Mouse (Mus musculus): ENCODE measurements around the gene Klrg1. TPM values are rescaled to one million over a fixed set of nuclear protein-coding genes. Genes with fewer than 3 reads are reported as not detected.

The Klrg1 gene
- polyA plus RNA-seq, 1 experiment from 2014 or later, result not detected

DNA sequence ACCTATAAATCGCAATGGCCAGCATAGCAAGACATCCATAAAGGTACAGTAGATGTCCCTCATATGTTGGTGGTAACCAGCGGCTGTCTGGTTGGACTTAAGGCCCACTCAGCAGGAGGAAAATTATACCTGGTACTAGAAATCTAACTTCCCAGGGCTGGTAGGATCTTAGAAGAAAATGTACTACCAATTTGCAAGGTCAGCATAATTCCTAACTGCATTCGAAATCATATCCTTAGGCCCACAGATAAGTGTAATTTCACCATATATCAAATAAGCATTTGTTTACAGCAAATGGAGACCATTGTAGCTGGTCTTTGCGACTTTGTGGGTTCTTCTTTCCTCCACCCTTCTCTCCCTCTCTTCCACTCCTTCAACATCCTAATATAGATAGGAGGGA is 24.0 kb upstream of the Klrg1 start:
- no peak overlapping the region for H3K4me2 ChIP-seq (ENCODE audit: low read depth, low read length)
- no peak overlapping the region for H3K4me3 ChIP-seq (ENCODE audit: low read depth, low read length)
- H3K36me3 ChIP-seq (replicated peaks; ENCODE audit: control insufficient read depth, insufficient read depth, low read depth, low read length), result no peaks in the 10 kb centered on the region
- no peak overlapping the region for H3K9ac ChIP-seq (replicated peaks; ENCODE audit: low read length)
- ATAC-seq (replicated peaks; ENCODE audit: insufficient number of reproducible peaks, low FRiP score, low TSS enrichment, low read depth) (no peak), DNase-seq (ENCODE audit: low spot score) (no peak)
- H3K27me3 ChIP-seq (ENCODE audit: control insufficient read depth, insufficient read depth, low read length), result no peaks in the 10 kb centered on the region
- 85% methylated on average over 4 of the region's 4 CpGs for WGBS
- H3K27ac ChIP-seq (replicated peaks; ENCODE audit: low read depth, low read length), result no peak overlapping the region
- H3K4me1 ChIP-seq (ENCODE audit: control insufficient read depth, insufficient read depth, low read length), result peaks cover 2% of the 10 kb centered on the region; the same call in 1 of the 2 replicates
- no peaks in the 10 kb centered on the region for H3K9me3 ChIP-seq (replicated peaks; ENCODE audit: control insufficient read depth, low read length)

DNA sequence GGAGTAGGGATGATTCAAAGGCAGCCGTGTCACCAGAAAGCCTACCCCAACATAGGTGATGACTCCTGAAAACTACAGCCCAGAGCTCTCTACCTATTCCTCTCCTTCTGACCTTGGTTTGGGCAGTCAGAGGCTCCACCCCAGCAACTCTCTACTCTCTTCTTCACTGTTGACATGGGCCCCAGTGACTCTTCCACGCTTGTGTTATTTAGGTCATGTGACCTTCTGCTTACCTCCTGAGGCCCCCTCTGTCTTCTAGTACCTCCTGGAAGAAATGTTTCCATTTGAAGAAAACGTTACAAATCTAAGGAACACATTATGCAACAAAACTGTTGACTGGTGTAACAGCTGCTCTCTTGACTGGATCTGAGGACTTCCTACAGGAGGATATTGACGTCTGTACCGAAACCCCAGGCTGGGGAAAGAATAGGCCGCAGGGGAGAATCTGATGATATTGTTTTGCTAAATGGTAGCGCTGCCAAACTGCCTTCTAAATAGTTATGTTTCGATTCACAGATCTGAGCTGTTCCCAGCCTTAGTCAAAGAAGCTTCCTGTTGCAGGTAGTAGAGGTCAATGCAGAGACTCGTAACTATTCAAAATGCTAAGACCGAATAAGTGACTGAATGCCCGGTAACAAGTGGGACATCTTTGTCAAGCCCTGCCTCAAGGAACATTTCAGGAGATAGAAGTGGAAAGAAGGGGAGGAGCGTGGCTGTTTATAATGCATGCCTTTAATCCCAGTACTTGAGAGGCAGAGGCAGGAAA is 22.3 kb upstream of the Klrg1 start:
- H3K27ac ChIP-seq (replicated peaks; ENCODE audit: low read depth, low read length), result no peak overlapping the region
- no peaks in the 10 kb centered on the region for H3K9me3 ChIP-seq (replicated peaks; ENCODE audit: control insufficient read depth, low read length)
- ATAC-seq (replicated peaks; ENCODE audit: insufficient number of reproducible peaks, low FRiP score, low TSS enrichment, low read depth) (no peak), DNase-seq (ENCODE audit: low spot score) (no peak)
- H3K27me3 ChIP-seq (ENCODE audit: control insufficient read depth, insufficient read depth, low read length), result no peaks in the 10 kb centered on the region
- H3K4me1 ChIP-seq (ENCODE audit: control insufficient read depth, insufficient read depth, low read length), result 0 out of 2 replicates have a peak, but pooled peaks cover 2% of the 10 kb centered on the region
- H3K9ac ChIP-seq (replicated peaks; ENCODE audit: low read length), result no peak overlapping the region
- 82% methylated on average over 12 of the region's 12 CpGs for WGBS
- no peak overlapping the region for H3K4me2 ChIP-seq (ENCODE audit: low read depth, low read length)
- no peaks in the 10 kb centered on the region for H3K36me3 ChIP-seq (replicated peaks; ENCODE audit: control insufficient read depth, insufficient read depth, low read depth, low read length)
- H3K4me3 ChIP-seq (ENCODE audit: low read depth, low read length), result no peak overlapping the region

DNA sequence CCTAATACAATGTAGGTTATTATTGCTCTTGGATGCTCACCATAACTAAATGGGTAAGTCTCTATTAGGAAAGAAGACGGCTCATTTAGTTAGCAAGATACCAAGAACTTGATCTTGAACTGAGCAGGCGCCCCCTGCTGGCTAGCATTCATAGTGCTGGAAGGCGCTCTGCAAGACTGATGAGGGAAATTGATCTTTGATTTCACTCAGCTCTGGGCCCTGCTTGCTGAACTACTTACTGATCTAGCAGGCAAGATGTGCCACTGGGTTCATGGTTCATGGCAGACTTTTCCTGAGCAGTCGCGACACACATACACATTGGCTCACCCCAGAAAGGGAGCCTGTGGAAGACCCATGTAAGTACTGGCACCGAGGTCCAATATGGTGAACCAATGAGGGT is 21.7 kb upstream of the Klrg1 start:
- no peaks in the 10 kb centered on the region for H3K36me3 ChIP-seq (replicated peaks; ENCODE audit: control insufficient read depth, insufficient read depth, low read depth, low read length)
- WGBS, result 35% methylated on average over 6 of the region's 6 CpGs
- no peak overlapping the region for H3K27ac ChIP-seq (replicated peaks; ENCODE audit: low read depth, low read length)
- no peak overlapping the region for H3K9ac ChIP-seq (replicated peaks; ENCODE audit: low read length)
- DNase-seq (ENCODE audit: low spot score), result peak; percentile 84
- H3K4me3 ChIP-seq (ENCODE audit: low read depth, low read length), result no peak overlapping the region
- no peaks in the 10 kb centered on the region for H3K27me3 ChIP-seq (ENCODE audit: control insufficient read depth, insufficient read depth, low read length)
- H3K9me3 ChIP-seq (replicated peaks; ENCODE audit: control insufficient read depth, low read length), result no peaks in the 10 kb centered on the region
- no peak for ATAC-seq (replicated peaks; ENCODE audit: insufficient number of reproducible peaks, low FRiP score, low TSS enrichment, low read depth)
- H3K4me2 ChIP-seq (ENCODE audit: low read depth, low read length), result no peak overlapping the region
- no peaks in the 10 kb centered on the region; the same call in 1 of the 2 replicates for H3K4me1 ChIP-seq (ENCODE audit: control insufficient read depth, insufficient read depth, low read length)

GRCm38 (mm10) chr6:122303526-122303925 is 20.8 kb upstream of the Klrg1 start:
- H3K9me3 ChIP-seq (replicated peaks; ENCODE audit: control insufficient read depth, low read length), result no peaks in the 10 kb centered on the region
- H3K4me1 ChIP-seq (ENCODE audit: control insufficient read depth, insufficient read depth, low read length), result no peaks in the 10 kb centered on the region; the same call in 1 of the 2 replicates
- no peak overlapping the region for H3K27ac ChIP-seq (replicated peaks; ENCODE audit: low read depth, low read length)
- no peaks in the 10 kb centered on the region for H3K36me3 ChIP-seq (replicated peaks; ENCODE audit: control insufficient read depth, insufficient read depth, low read depth, low read length)
- H3K4me3 ChIP-seq (ENCODE audit: low read depth, low read length), result no peak overlapping the region
- ATAC-seq (replicated peaks; ENCODE audit: insufficient number of reproducible peaks, low FRiP score, low TSS enrichment, low read depth) (no peak), DNase-seq (ENCODE audit: low spot score) (no peak)
- WGBS, result 81% methylated on average over 9 of the region's 9 CpGs
- no peak overlapping the region for H3K9ac ChIP-seq (replicated peaks; ENCODE audit: low read length)
- no peak overlapping the region for H3K4me2 ChIP-seq (ENCODE audit: low read depth, low read length)
- no peaks in the 10 kb centered on the region for H3K27me3 ChIP-seq (ENCODE audit: control insufficient read depth, insufficient read depth, low read length)

DNA sequence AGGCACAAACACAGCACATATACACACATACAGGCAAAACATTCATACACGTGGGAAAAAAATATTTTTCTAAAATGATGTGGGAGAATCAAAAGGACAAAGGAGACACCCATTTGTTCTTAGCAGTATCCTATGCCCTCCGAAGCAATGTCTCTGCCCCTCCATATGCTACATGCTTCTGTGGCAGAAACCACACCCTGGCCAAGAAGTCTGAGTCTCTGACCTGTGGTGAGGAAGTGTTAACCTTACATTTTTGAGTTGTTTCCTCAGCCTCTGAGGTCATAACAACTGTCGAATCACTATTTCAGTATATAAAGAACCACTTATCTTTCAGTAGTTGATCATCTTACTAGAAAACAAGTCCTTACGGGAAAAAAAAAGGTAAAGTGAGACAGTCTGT is 20.0 kb upstream of the Klrg1 start:
- Histone ChIP-seq H3K27me3 (ENCODE audit: control insufficient read depth, insufficient read depth, low read length) (no peaks in the 10 kb centered on the region), H3K4me2 (ENCODE audit: low read depth, low read length) (no peak overlapping the region), H3K4me1 (ENCODE audit: control insufficient read depth, insufficient read depth, low read length) (no peaks in the 10 kb centered on the region; the same call in 1 of the 2 replicates), H3K4me3 (ENCODE audit: low read depth, low read length) (no peak overlapping the region), H3K9ac (replicated peaks; ENCODE audit: low read length) (no peak overlapping the region), H3K36me3 (replicated peaks; ENCODE audit: control insufficient read depth, insufficient read depth, low read depth, low read length) (no peaks in the 10 kb centered on the region), H3K9me3 (replicated peaks; ENCODE audit: control insufficient read depth, low read length) (no peaks in the 10 kb centered on the region), H3K27ac (replicated peaks; ENCODE audit: low read depth, low read length) (no peak overlapping the region)
- no peak for DNase-seq (ENCODE audit: low spot score)
- no peak for ATAC-seq (replicated peaks; ENCODE audit: insufficient number of reproducible peaks, low FRiP score, low TSS enrichment, low read depth)
- 84% methylated on average over 4 of the region's 4 CpGs for WGBS

GRCm38 (mm10) chr6:122302121-122302520 is 19.4 kb upstream of the Klrg1 start:
- Histone ChIP-seq H3K4me2 (ENCODE audit: low read depth, low read length) (no peak overlapping the region), H3K9me3 (replicated peaks; ENCODE audit: control insufficient read depth, low read length) (no peaks in the 10 kb centered on the region), H3K27me3 (ENCODE audit: control insufficient read depth, insufficient read depth, low read length) (no peaks in the 10 kb centered on the region), H3K27ac (replicated peaks; ENCODE audit: low read depth, low read length) (no peak overlapping the region), H3K36me3 (replicated peaks; ENCODE audit: control insufficient read depth, insufficient read depth, low read depth, low read length) (no peaks in the 10 kb centered on the region), H3K4me1 (ENCODE audit: control insufficient read depth, insufficient read depth, low read length) (no peaks in the 10 kb centered on the region; the same call in 1 of the 2 replicates), H3K9ac (replicated peaks; ENCODE audit: low read length) (no peak overlapping the region), H3K4me3 (ENCODE audit: low read depth, low read length) (no peak overlapping the region)
- ATAC-seq (replicated peaks; ENCODE audit: insufficient number of reproducible peaks, low FRiP score, low TSS enrichment, low read depth), result no peak
- DNase-seq (ENCODE audit: low spot score), result no peak
- 65% methylated on average over 1 of the region's 1 CpGs for WGBS

- no peak overlapping the region for H3K4me2 ChIP-seq (ENCODE audit: low read depth, low read length)
- H3K36me3 ChIP-seq (replicated peaks; ENCODE audit: control insufficient read depth, insufficient read depth, low read depth, low read length), result no peaks in the 10 kb centered on the region
- 62% methylated on average over 3 of the region's 3 CpGs for WGBS
- H3K4me3 ChIP-seq (ENCODE audit: low read depth, low read length), result no peak overlapping the region
- no peak for ATAC-seq (replicated peaks; ENCODE audit: insufficient number of reproducible peaks, low FRiP score, low TSS enrichment, low read depth)
- H3K4me1 ChIP-seq (ENCODE audit: control insufficient read depth, insufficient read depth, low read length), result no peaks in the 10 kb centered on the region; the same call in 1 of the 2 replicates
- H3K27ac ChIP-seq (replicated peaks; ENCODE audit: low read depth, low read length), result no peak overlapping the region
- no peaks in the 10 kb centered on the region for H3K9me3 ChIP-seq (replicated peaks; ENCODE audit: control insufficient read depth, low read length)
- DNase-seq (ENCODE audit: low spot score), result no peak
- H3K27me3 ChIP-seq (ENCODE audit: control insufficient read depth, insufficient read depth, low read length), result no peaks in the 10 kb centered on the region
- H3K9ac ChIP-seq (replicated peaks; ENCODE audit: low read length), result no peak overlapping the region
Measured at GRCm38 (mm10) chr6:122299621-122300133, 17.0 kb upstream of the Klrg1 start.

GRCm38 (mm10) chr6:122298223-122298609 is 15.5 kb upstream of the Klrg1 start:
- no peak overlapping the region for H3K4me3 ChIP-seq (ENCODE audit: low read depth, low read length)
- no peaks in the 10 kb centered on the region for H3K9me3 ChIP-seq (replicated peaks; ENCODE audit: control insufficient read depth, low read length)
- no peaks in the 10 kb centered on the region; the same call in 1 of the 2 replicates for H3K4me1 ChIP-seq (ENCODE audit: control insufficient read depth, insufficient read depth, low read length)
- H3K9ac ChIP-seq (replicated peaks; ENCODE audit: low read length), result no peak overlapping the region
- ATAC-seq (replicated peaks; ENCODE audit: insufficient number of reproducible peaks, low FRiP score, low TSS enrichment, low read depth), result no peak
- no peak overlapping the region for H3K27ac ChIP-seq (replicated peaks; ENCODE audit: low read depth, low read length)
- WGBS, result 48% methylated on average over 4 of the region's 4 CpGs
- no peak overlapping the region; the same call in 1 of the 2 replicates for H3K4me2 ChIP-seq (ENCODE audit: low read depth, low read length)
- H3K36me3 ChIP-seq (replicated peaks; ENCODE audit: control insufficient read depth, insufficient read depth, low read depth, low read length), result no peaks in the 10 kb centered on the region
- H3K27me3 ChIP-seq (ENCODE audit: control insufficient read depth, insufficient read depth, low read length), result no peaks in the 10 kb centered on the region
- DNase-seq (ENCODE audit: low spot score), result no peak
